Mouse (Mus musculus) heart, embryonic 16.5 days (tissue): ENCODE data around the gene 4933402J07Rik. TPM values are rescaled to one million over a fixed set of nuclear protein-coding genes. Genes with fewer than 3 reads are reported as not detected.
A peak's percentile ranks its signal among the peaks of the same experiment; 100 is the strongest.

Experiments used
- ATAC-seq: fragments of 200-750 bp; cut with Nextera tagmentation; replicated peaks from 2 replicates; pipeline ENCODE4 v1.8.0; 2017; ENCODE audit warnings: moderate number of reproducible peaks; ENCODE audit not compliant: insufficient read depth, low FRiP score; ENCODE audit errors: extremely low read depth
- H3K27ac ChIP-seq: fragments of 300-500 bp; sonication (generic); 2 replicates; pipeline ENCODE4 v1.5.1; 2014; ENCODE audit warnings: mild to moderate bottlenecking, low read length, control low read depth, moderate library complexity
- H3K27me3 ChIP-seq: fragments of 300-500 bp; sonication (generic); 2 replicates; pipeline ENCODE4 v1.6.1; 2014; ENCODE audit warnings: low read length, mixed read lengths; ENCODE audit not compliant: control insufficient read depth, insufficient read depth
- H3K36me3 ChIP-seq: fragments of 300-500 bp; sonication (generic); 2 replicates; pipeline ENCODE4 v1.6.1; 2014; ENCODE audit not compliant: control insufficient read depth, insufficient read depth
- H3K4me1 ChIP-seq: fragments of 300-500 bp; sonication (generic); 2 replicates; pipeline ENCODE4 v1.6.1; 2014; ENCODE audit warnings: low read length, mixed read lengths; ENCODE audit not compliant: control insufficient read depth, insufficient read depth
- H3K4me2 ChIP-seq: fragments of 300-500 bp; sonication (generic); 2 replicates; pipeline ENCODE4 v1.6.1; 2014; ENCODE audit warnings: low read depth, mild to moderate bottlenecking, control low read depth, low read length
- H3K4me3 ChIP-seq: fragments of 300-500 bp; sonication (generic); 2 replicates; pipeline ENCODE4 v1.5.1; 2014; ENCODE audit warnings: mild to moderate bottlenecking, control low read depth, low read length
- H3K9ac ChIP-seq: fragments of 300-500 bp; sonication (generic); 2 replicates; pipeline ENCODE4 v1.6.1; 2014; ENCODE audit warnings: low read length, control low read depth
- H3K9me3 ChIP-seq: fragments of 300-500 bp; sonication (generic); replicated peaks from 2 replicates; pipeline ENCODE4 v1.6.1; 2016; ENCODE audit warnings: low read length; ENCODE audit not compliant: control insufficient read depth
- WGBS: fragments of 180-500 bp; shearing (Covaris S2); extraction: QIAGEN DNeasy Blood & Tissue Kit; methylation state at CpG from one replicate; pipeline ENCODE4 v1.1.7; 2014; 5-methylcytosine and 5-hydroxymethylcytosine counted together
- polyA plus RNA-seq: library from polyadenylated mRNA; unstranded; fragments of >200 nt; fragmentation: Nextera tagmentation; extraction: Ambion mirVana; gene quantifications from 2 replicates; pipeline ENCODE4 v1.2.1, GENCODE M21; 2015

4933402J07Rik gene
- not detected in 2 replicates for polyA plus RNA-seq

- no peaks in the 10 kb centered on the region for H3K36me3 ChIP-seq
- no peak within 1 kb of the TSS for H3K4me2 ChIP-seq
- H3K4me3 ChIP-seq: no peak within 1 kb of the TSS
- WGBS: 38% methylated on average over 2 of the region's 2 CpGs
- H3K9ac ChIP-seq: no peak within 1 kb of the TSS
- no peak within 1 kb of the TSS for H3K27ac ChIP-seq
- no peaks in the 10 kb centered on the region for H3K4me1 ChIP-seq
- H3K27me3 ChIP-seq: no peaks in the 10 kb centered on the region; the same call in 1 of the 2 replicates
- ATAC-seq: no peak
- no peaks in the 10 kb centered on the region for H3K9me3 ChIP-seq
These were observed at the start of gene 4933402J07Rik for GRCm38 (mm10) chr8:87563553-87563952. TSS of gene 4933402J07Rik (plus strand) at chr8:87563853.

GRCm38 (mm10) chr8:87517132-87517531, 46.5 kb upstream of the 4933402J07Rik start:
- 89% methylated on average over 3 of the region's 3 CpGs for WGBS
- no peaks in the 10 kb centered on the region for H3K9me3 ChIP-seq
- ATAC-seq: no peak
- H3K27me3 ChIP-seq: no peaks in the 10 kb centered on the region
- no peak overlapping the region for H3K4me2 ChIP-seq
- no peaks in the 10 kb centered on the region for H3K4me1 ChIP-seq
- no peak overlapping the region for H3K27ac ChIP-seq
- no peak overlapping the region for H3K9ac ChIP-seq
- no peaks in the 10 kb centered on the region for H3K36me3 ChIP-seq
- H3K4me3 ChIP-seq: no peak overlapping the region

GRCm38 (mm10) chr8:87525006-87525405, 38.6 kb upstream of the 4933402J07Rik start:
- H3K9ac ChIP-seq: no peak overlapping the region
- no peak overlapping the region for H3K4me2 ChIP-seq
- no peaks in the 10 kb centered on the region for H3K9me3 ChIP-seq
- H3K4me3 ChIP-seq: no peak overlapping the region
- no peaks in the 10 kb centered on the region for H3K27me3 ChIP-seq
- 84% methylated on average over 1 of the region's 1 CpGs for WGBS
- no peaks in the 10 kb centered on the region for H3K4me1 ChIP-seq
- H3K36me3 ChIP-seq: no peaks in the 10 kb centered on the region
- ATAC-seq: no peak
- no peak overlapping the region for H3K27ac ChIP-seq

- H3K27ac ChIP-seq: no peak overlapping the region
- H3K36me3 ChIP-seq: no peaks in the 10 kb centered on the region
- no peaks in the 10 kb centered on the region for H3K9me3 ChIP-seq
- no peaks in the 10 kb centered on the region for H3K27me3 ChIP-seq
- no peak overlapping the region for H3K4me3 ChIP-seq
- ATAC-seq: no peak
- H3K4me1 ChIP-seq: no peaks in the 10 kb centered on the region
- H3K9ac ChIP-seq: no peak overlapping the region
- WGBS: 38% methylated on average over 4 of the region's 4 CpGs
- no peak overlapping the region for H3K4me2 ChIP-seq
These were observed 32.5 kb upstream of the 4933402J07Rik start for GRCm38 (mm10) chr8:87531176-87531575.

GRCm38 (mm10) chr8:87533476-87533875, 30.2 kb upstream of the 4933402J07Rik start:
- Histone ChIP-seq H3K9ac (no peak overlapping the region), H3K36me3 (no peaks in the 10 kb centered on the region), H3K4me3 (no peak overlapping the region), H3K27ac (no peak overlapping the region), H3K4me2 (no peak overlapping the region), H3K9me3 (no peaks in the 10 kb centered on the region), H3K4me1 (no peaks in the 10 kb centered on the region), H3K27me3 (no peaks in the 10 kb centered on the region)
- no peak for ATAC-seq
- WGBS: 68% methylated on average over 4 of the region's 4 CpGs

- no peak overlapping the region for H3K4me2 ChIP-seq
- no peaks in the 10 kb centered on the region for H3K27me3 ChIP-seq
- no peaks in the 10 kb centered on the region for H3K4me1 ChIP-seq
- no peaks in the 10 kb centered on the region for H3K36me3 ChIP-seq
- H3K9ac ChIP-seq: no peak overlapping the region
- no peak overlapping the region for H3K27ac ChIP-seq
- no peak for ATAC-seq
- WGBS: 36% methylated on average over 2 of the region's 2 CpGs
- H3K4me3 ChIP-seq: no peak overlapping the region
- no peaks in the 10 kb centered on the region for H3K9me3 ChIP-seq
These were observed 28.8 kb upstream of the 4933402J07Rik start for GRCm38 (mm10) chr8:87534846-87535245.

- no peak overlapping the region for H3K27ac ChIP-seq
- H3K36me3 ChIP-seq: no peaks in the 10 kb centered on the region
- H3K4me3 ChIP-seq: no peak overlapping the region
- H3K9me3 ChIP-seq: no peaks in the 10 kb centered on the region
- ATAC-seq: peak; percentile 14
- WGBS: 7% methylated on average over 23 of the region's 23 CpGs
- H3K27me3 ChIP-seq: 0 out of 2 replicates have a peak, but pooled peaks cover 2% of the 10 kb centered on the region
- H3K4me1 ChIP-seq: no peaks in the 10 kb centered on the region
- no peak overlapping the region for H3K9ac ChIP-seq
- no peak overlapping the region for H3K4me2 ChIP-seq
These were observed 26.9 kb upstream of the 4933402J07Rik start for GRCm38 (mm10) chr8:87536615-87537329.

GRCm38 (mm10) chr8:87539829-87540394, 23.7 kb upstream of the 4933402J07Rik start:
- H3K4me1 ChIP-seq: no peaks in the 10 kb centered on the region
- H3K4me3 ChIP-seq: no peak overlapping the region
- H3K9me3 ChIP-seq: peaks cover 3% of the 10 kb centered on the region; the same call in 1 of the 2 replicates
- ATAC-seq: no peak
- H3K27me3 ChIP-seq: 0 out of 2 replicates have a peak, but pooled peaks cover 2% of the 10 kb centered on the region
- no peaks in the 10 kb centered on the region for H3K36me3 ChIP-seq
- H3K4me2 ChIP-seq: no peak overlapping the region
- H3K9ac ChIP-seq: no peak overlapping the region
- H3K27ac ChIP-seq: no peak overlapping the region
- WGBS: 24% methylated on average over 15 of the region's 15 CpGs

GRCm38 (mm10) chr8:87549881-87550280, 13.8 kb upstream of the 4933402J07Rik start:
- no peak overlapping the region for H3K9ac ChIP-seq
- WGBS: 44% methylated on average over 4 of the region's 4 CpGs
- no peak overlapping the region for H3K4me2 ChIP-seq
- no peak overlapping the region for H3K4me3 ChIP-seq
- no peaks in the 10 kb centered on the region for H3K27me3 ChIP-seq
- H3K4me1 ChIP-seq: no peaks in the 10 kb centered on the region
- no peaks in the 10 kb centered on the region for H3K9me3 ChIP-seq
- H3K27ac ChIP-seq: no peak overlapping the region
- H3K36me3 ChIP-seq: no peaks in the 10 kb centered on the region
- no peak for ATAC-seq
